Mouse (Mus musculus): Measurements from ENCODE around the gene Heyl.

Gene Heyl

DNA sequence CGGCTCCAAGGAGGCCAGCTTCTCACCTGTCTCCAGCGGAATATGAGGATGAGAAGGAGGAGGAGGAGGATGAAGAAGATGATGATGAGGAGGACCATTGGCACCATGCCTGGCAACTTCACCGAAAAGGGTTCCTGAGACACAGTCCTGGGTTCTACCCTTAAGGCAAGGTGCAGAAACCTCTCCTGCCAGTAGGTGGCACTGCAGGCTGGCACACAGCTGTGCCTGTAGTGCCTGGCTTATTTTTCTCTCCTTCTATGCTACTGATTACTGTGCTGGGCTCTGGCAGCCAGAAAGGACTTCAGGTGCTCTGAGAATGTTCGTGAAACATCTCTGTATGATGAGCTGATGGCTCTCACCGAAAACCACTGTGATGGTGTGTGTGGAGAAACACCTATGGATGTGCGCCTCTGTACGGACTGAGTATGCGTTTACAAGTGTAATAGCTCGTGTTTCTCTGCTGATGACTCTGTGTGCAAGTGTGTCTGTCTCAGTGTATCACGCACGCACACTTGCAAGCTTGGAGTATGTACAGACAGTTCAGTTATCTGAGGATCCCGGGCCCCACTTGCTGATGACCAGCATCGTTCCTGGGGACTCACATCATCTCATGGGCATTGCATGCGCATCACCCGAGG, 13.5 kb upstream of the Heyl start:
- Histone ChIP-seq H3K36me3 (ENCODE audit: control insufficient read depth, insufficient read depth, low read length, poor library complexity, severe bottlenecking) (no peaks in the 10 kb centered on the region), H3K27me3 (ENCODE audit: control insufficient read depth, insufficient read depth, low read length, poor library complexity, severe bottlenecking) (no peaks in the 10 kb centered on the region)
- DNase-seq (ENCODE audit: low read depth, low spot score) = peak; percentile 68

DNA sequence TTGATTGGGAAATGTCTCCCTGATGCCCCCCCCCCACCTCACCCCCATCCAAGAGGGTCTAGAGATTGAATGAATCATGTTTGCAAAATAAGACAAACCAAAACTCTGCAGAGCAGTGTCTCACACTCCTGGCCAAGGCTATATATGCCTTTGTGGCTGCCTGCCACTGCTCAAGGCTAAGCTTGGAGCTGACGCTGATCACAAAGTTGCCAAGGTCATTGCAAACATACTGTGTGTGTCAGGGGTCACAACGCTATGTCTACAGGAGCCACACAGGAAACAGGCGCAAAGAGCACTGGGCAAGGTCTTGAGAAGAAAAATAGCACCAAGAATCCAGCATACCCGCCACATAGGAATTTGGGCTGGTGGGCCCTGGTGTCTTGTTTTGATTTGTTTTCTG, 12.7 kb upstream of the Heyl start:
- H3K36me3 ChIP-seq (ENCODE audit: control insufficient read depth, insufficient read depth, low read length, poor library complexity, severe bottlenecking) = no peaks in the 10 kb centered on the region
- no peak for DNase-seq (ENCODE audit: low read depth, low spot score)
- no peaks in the 10 kb centered on the region for H3K27me3 ChIP-seq (ENCODE audit: control insufficient read depth, insufficient read depth, low read length, poor library complexity, severe bottlenecking)

DNA sequence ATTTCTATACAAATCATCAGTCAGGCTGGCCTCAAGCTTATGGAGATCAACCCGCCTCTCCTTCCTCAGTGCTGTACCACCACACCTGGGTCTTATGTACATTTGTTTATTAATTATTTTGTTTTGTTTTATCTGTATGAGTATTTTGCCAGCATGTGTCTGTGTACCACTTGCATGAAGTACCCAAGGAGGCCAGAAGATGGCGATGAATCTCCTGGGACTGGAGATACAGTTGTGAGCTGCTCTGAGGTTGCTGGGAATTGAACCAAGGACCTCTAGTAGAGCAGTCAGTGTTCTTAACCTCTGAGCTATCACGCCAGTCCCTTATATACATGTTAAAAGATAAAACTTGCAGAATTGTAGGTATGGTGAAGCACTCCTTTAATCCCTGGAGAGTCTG, 10.0 kb upstream of the Heyl start:
- peak; percentile 53 for DNase-seq (ENCODE audit: low read depth, low spot score)
- H3K36me3 ChIP-seq (ENCODE audit: control insufficient read depth, insufficient read depth, low read length, poor library complexity, severe bottlenecking) = no peaks in the 10 kb centered on the region
- H3K27me3 ChIP-seq (ENCODE audit: control insufficient read depth, insufficient read depth, low read length, poor library complexity, severe bottlenecking) = no peaks in the 10 kb centered on the region

DNA sequence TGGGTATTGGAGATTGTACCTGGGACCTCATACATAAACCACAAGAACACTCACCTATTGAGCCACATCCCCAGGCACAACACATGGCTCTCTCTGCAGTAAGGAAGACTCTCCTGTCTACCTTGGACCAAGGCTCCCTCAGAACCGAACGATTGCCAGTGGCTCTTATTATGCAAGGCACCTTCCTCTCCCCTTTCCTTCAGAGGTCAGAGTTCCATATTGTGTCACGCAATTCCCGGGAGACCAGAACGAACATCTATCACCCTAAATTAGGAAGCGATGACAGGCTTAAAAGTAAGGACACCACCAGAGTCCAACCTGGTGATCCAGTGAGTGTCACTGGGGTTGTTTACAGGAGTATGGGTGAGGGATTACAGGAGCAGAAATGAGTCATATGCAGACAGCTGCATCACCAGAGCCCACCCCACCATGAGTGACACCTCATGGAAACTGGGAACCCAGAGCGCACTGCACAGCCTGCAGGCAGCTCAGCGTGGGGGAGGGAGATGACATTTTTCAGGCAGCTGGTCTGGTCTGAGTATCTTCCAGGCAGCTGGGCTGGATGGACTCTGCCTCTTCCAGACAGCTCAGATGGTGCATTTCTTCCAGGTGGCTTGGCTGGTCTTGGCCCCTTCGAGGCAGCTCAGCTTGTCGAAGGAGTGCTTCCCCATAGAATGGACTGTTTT, 7.5 kb upstream of the Heyl start:
- H3K27me3 ChIP-seq (ENCODE audit: control insufficient read depth, insufficient read depth, low read length, poor library complexity, severe bottlenecking) = no peaks in the 10 kb centered on the region
- H3K36me3 ChIP-seq (ENCODE audit: control insufficient read depth, insufficient read depth, low read length, poor library complexity, severe bottlenecking) = no peaks in the 10 kb centered on the region
- no peak for DNase-seq (ENCODE audit: low read depth, low spot score)

DNA sequence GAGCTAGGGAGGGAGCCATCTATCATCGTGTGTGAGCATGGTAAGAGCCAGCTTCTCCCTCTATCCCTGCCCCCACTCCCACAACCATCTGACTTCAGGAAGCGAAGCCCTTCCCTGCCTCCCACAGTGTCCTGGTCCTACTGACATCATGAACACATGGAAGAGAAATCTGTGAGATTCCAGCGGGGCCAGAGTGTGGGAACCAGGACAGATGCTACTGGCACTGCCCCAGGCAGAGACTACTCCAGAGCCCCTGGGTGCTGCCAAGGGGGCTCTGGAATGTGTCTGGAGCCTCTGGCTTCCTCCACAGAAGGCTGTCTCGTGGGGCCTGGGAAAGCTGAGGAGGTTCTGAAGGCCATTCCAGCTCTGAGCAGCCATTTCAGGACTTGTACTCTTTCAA, 5.6 kb upstream of the Heyl start:
- no peak for DNase-seq (ENCODE audit: low read depth, low spot score)
- Histone ChIP-seq H3K27me3 (ENCODE audit: control insufficient read depth, insufficient read depth, low read length, poor library complexity, severe bottlenecking) (no peaks in the 10 kb centered on the region), H3K36me3 (ENCODE audit: control insufficient read depth, insufficient read depth, low read length, poor library complexity, severe bottlenecking) (no peaks in the 10 kb centered on the region)

DNA sequence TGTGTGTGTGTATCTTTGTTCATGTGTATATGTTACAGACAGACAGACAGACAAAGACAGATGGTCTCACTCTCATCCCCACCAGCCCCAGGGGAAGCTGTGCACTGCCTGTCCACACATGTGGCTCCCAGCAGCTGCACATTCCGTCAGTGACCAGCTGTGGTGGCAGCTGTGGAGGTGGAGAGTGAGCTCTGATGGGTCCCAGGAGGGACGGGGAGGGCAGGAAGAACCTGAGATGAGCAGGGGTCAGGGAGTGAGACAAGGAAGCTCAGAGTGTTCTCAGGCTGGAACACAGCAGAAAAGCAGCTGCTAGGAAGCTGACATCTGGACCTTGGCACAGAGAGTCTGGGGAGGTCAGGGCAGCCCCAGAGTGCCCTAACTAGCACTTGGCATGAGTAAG, 5.1 kb upstream of the Heyl start:
- DNase-seq (ENCODE audit: low read depth, low spot score) = no peak
- Histone ChIP-seq H3K36me3 (ENCODE audit: control insufficient read depth, insufficient read depth, low read length, poor library complexity, severe bottlenecking) (no peaks in the 10 kb centered on the region), H3K27me3 (ENCODE audit: control insufficient read depth, insufficient read depth, low read length, poor library complexity, severe bottlenecking) (no peaks in the 10 kb centered on the region)

DNA sequence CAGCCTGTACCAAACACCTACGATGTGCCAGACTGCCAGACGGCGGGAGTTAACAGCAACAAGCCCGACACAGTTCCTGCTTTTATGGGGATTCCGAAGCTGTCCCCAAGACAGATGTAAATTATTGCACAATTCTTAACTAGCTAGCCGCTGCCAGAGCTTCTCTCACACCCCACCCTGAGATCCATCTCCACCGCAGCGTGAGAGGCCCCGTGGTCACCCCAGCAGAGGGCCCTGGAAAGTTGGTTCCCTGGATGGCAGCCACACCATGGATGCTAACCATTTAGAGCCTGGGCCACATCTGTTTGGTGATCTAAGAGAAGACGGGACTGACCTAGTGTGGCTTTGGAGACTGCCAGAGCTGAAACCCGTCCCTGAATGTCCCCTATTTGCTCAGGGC, 4.2 kb upstream of the Heyl start:
- no peak for DNase-seq (ENCODE audit: low read depth, low spot score)
- H3K36me3 ChIP-seq (ENCODE audit: control insufficient read depth, insufficient read depth, low read length, poor library complexity, severe bottlenecking) = no peaks in the 10 kb centered on the region
- no peaks in the 10 kb centered on the region for H3K27me3 ChIP-seq (ENCODE audit: control insufficient read depth, insufficient read depth, low read length, poor library complexity, severe bottlenecking)

DNA sequence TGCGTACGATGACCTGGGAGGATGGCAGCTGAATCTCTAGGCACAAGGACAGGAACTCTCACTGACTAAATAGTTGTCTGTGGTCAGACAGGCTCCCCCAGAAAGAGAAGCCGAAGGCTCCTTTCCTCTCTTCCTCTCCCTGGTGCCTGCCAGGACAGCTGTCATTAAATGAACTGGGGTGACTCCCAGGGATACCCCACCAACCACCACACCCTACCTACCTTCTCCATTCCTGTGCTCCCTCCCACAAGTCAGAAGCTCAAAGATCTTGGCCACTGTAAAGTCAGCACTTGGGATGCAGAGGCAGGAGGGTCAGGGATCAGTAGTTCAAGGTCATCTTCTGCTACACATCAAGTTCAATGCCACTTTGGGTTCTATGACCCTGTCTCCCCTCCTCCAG, 515 bp upstream of the Heyl start:
- H3K36me3 ChIP-seq (ENCODE audit: control insufficient read depth, insufficient read depth, low read length, poor library complexity, severe bottlenecking) = no peaks in the 10 kb centered on the region
- no peak for DNase-seq (ENCODE audit: low read depth, low spot score)
- no peaks in the 10 kb centered on the region for H3K27me3 ChIP-seq (ENCODE audit: control insufficient read depth, insufficient read depth, low read length, poor library complexity, severe bottlenecking)

DNA sequence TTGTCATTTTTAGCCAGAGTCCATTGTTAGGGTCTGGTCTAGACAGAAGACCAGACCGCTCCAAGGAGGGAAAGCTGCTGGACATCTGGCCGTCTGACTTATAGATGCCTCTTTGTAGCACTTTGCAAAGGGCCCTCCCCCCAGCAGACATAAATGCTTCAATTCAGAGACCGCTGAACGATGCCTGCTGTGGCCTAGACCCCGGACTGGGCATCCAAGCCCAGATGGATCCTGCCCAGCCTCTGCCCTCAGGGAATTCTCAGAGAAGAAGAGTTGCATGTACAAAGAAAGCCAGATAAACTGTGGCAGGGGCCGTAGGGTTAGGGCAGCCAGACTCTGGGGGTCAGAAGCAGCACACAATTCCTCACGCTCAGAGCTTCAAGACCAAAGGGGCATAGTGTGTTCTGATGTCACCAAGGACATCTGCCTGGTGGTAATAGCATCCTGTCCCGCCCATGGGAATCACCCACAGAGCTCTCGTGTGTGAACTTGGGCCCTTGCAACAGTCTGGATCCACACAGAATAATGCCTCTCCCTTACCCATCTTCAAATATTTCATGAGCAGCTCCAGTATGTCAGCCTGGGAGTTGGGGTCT, 2.6 kb downstream of the Heyl start:
- H3K36me3 ChIP-seq (ENCODE audit: control insufficient read depth, insufficient read depth, low read length, poor library complexity, severe bottlenecking) = no peaks in the 10 kb centered on the region
- H3K27me3 ChIP-seq (ENCODE audit: control insufficient read depth, insufficient read depth, low read length, poor library complexity, severe bottlenecking) = no peaks in the 10 kb centered on the region
- DNase-seq (ENCODE audit: low read depth, low spot score) = no peak

DNA sequence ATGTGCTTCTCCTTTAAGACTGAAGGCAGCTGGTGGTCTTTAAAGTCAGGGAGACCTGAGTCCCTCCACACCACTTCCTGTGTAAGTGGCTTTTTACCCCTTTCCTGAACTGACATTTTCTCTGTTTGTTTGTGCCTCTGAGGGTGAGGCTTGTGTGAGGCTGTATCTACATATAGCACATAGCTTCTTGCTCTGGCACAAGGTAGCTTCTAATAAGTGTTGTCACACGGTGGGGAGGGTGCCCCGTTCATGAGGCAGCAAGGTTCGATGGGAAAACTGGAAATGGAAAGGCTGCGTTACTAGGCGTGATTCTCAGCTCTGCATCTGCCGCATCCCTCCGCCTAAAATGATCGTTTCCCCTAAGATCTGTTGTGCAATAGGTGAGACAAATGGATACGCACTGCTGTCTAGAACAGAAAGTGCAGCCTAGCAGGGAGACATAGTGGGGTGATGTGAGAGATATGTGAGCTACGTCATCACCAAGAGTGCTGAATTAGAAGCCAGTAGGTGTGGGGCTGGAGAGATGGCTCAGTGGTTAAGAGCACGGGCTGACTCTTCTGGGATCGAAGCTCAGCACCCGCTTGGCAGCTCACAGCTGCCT, 3.2 kb downstream of the Heyl start:
- Histone ChIP-seq H3K27me3 (ENCODE audit: control insufficient read depth, insufficient read depth, low read length, poor library complexity, severe bottlenecking) (no peaks in the 10 kb centered on the region), H3K36me3 (ENCODE audit: control insufficient read depth, insufficient read depth, low read length, poor library complexity, severe bottlenecking) (no peaks in the 10 kb centered on the region)
- no peak for DNase-seq (ENCODE audit: low read depth, low spot score)

DNA sequence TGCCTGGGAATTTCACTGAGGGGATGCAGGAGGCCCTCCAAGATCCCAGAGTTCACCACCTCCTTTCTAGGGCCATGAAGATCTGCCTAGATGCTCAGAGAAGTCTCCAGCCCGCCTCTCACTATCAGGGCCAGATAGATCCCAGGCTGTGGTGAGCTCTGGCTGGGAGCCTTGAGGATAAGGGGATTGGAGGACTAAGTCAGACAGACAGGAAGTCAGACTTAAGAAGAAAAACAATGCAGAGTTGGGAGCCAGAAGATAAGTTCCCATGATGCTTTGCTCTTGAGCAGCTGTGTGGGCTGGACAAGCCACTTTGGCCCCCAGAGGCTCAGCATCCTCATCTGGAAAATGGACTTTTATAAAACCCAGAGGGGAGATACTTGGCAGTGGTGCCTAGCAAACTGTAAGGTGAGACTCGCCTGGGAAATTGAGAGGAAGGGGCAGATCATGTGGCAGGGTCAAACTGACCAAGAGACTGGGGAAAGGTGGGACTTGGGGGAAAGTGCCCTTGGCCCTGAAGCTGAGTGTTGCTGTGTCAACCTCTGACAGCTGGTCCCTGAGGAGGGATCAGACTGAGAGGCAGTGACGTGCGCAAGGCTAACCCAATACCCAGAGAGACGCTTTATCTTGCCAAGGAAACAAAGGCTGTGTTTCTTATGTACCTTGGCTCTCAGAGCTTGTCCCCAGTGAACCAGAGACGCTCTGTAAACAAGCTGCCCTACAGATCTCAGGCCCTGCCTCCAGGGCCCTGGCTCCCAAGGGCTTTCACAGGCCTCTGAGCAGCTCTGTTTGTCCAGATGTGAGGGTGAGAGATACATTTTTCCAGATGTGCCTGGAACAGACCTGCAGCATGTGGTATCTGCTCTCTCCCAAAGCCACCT, 4.3 kb downstream of the Heyl start:
- Histone ChIP-seq H3K36me3 (ENCODE audit: control insufficient read depth, insufficient read depth, low read length, poor library complexity, severe bottlenecking) (no peaks in the 10 kb centered on the region), H3K27me3 (ENCODE audit: control insufficient read depth, insufficient read depth, low read length, poor library complexity, severe bottlenecking) (no peaks in the 10 kb centered on the region)
- no peak for DNase-seq (ENCODE audit: low read depth, low spot score)

DNA sequence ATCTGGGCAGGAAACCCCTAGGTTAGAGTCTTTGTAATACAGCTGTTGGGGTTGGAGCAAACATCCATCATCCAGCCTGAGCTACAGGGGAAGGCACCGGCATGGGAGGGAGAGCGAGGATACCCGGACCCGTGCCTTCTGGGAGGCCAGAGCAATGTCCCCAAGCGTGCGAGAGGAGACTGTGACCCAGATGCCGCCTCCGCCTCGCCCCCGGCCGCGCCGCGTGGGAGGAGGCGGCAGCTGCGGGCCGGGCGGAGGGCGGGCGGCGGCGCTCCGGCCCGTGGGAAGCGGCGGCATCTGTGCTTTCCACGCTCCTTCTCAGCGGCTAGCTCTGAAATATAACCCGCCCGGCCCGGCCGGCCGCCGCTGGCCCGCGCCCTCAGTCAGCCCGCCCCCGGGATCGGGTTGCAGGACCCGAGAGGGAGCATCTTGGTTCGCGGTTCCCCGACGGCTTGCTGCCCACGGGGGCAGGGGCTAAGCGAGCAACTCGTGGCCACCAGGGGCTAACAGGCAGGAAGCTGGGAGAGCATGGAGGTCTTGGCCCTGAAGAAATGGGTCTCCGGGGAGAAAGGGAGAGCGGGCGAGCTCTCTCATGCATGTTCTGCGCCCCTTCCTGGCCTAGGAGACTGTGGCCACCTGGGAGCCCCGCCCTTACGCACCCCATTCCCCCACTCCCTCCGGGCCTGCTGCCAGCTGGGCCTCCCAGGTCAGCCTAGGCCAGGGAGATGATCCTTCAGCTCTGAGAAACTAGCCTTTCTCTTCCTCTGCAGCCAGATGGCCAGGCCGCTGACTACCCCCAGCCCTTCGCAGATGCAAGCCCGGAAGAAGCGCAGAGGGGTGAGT, 6.2 kb downstream of the Heyl start:
- no peak for DNase-seq (ENCODE audit: low read depth, low spot score)
- Histone ChIP-seq H3K36me3 (ENCODE audit: control insufficient read depth, insufficient read depth, low read length, poor library complexity, severe bottlenecking) (no peaks in the 10 kb centered on the region), H3K27me3 (ENCODE audit: control insufficient read depth, insufficient read depth, low read length, poor library complexity, severe bottlenecking) (no peaks in the 10 kb centered on the region)

DNA sequence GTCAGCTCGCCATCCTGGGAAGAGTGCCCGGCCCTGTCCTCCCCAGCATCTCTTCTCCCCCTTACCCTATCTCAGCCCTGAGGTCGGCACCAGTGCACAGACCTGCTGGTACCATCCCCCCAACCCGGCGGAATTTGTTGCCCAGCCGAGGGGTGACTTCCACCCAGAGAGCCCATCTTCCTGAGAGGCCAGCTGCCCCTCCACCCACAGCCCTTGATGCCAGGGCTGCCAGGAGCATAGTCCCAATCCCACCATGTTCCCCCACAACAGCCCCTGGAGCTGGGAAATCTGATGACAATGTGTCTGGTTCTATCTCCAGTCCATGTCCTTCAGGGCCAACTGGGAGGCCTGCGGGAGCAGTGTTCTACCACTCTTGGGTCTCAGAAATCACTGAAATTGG, 12.9 kb downstream of the Heyl start:
- H3K27me3 ChIP-seq (ENCODE audit: control insufficient read depth, insufficient read depth, low read length, poor library complexity, severe bottlenecking) = no peaks in the 10 kb centered on the region
- no peak for DNase-seq (ENCODE audit: low read depth, low spot score)

DNA sequence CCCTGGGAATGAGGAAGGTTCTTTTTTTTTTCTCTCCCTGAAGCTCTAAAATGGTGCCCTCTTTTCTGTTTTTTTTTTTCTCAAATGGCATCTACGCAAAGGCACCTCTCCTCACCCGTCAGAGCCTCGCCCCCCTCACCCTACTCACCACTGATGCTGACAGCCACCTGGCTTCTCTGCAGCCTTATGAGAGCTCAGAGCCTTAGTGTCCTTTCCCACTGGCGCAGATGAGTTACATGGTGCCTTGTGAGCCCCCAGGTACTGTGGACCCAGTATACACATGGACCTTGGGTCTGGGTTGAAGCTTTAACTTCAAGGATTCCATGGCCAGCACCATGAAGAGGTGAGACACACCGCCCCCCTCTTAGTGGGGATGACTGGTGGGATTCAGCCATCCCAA, 13.3 kb downstream of the Heyl start:
- DNase-seq (ENCODE audit: low read depth, low spot score) = no peak
- no peaks in the 10 kb centered on the region for H3K36me3 ChIP-seq (ENCODE audit: control insufficient read depth, insufficient read depth, low read length, poor library complexity, severe bottlenecking)
- H3K27me3 ChIP-seq (ENCODE audit: control insufficient read depth, insufficient read depth, low read length, poor library complexity, severe bottlenecking) = no peaks in the 10 kb centered on the region

More for the DNA sequence above, 12.9 kb downstream of the Heyl start:
- H3K36me3 ChIP-seq (ENCODE audit: control insufficient read depth, insufficient read depth, low read length, poor library complexity, severe bottlenecking) = no peaks in the 10 kb centered on the region

Measured in splenic B cell, adult 2 months (primary cell).